Mouse (Mus musculus) monocyte, adult 2 months (primary cell): ENCODE measurements around the gene Zic5.

Experiments
- DNase-seq, 2 experiments: peaks; one replicate each; pipeline ENCODE4 v3.0.0; 2022; ENCODE audit warnings: low spot score in 2 of 2, low read depth in 1 of 2

Zic5 gene

DNA sequence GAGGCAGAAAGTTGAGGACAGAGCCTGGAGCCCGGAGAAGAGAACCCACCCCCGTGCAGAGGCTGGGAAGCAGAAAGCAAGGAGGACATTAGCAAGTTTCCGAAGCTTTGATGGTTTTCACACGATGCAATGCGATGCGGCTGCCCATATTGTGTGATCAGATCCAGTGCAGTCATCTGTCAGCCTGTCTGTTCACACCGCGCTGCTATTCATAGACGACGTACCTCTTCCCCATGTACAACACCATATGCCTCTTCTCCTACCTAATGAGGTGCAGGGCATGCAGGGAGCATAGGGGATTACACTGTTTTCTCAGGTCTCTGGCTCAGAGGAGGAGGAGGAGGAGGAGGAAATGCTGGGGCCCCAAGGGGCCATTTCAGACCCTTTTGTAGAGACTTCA lies 28.6 kb downstream of the Zic5 start:
- DNase-seq, result no peak

GRCm38 (mm10) chr14:122434039-122434438 lies 31.4 kb downstream of the Zic5 start:
- no peak for DNase-seq

GRCm38 (mm10) chr14:122432558-122432957 lies 32.9 kb downstream of the Zic5 start:
- no peak for DNase-seq

DNA sequence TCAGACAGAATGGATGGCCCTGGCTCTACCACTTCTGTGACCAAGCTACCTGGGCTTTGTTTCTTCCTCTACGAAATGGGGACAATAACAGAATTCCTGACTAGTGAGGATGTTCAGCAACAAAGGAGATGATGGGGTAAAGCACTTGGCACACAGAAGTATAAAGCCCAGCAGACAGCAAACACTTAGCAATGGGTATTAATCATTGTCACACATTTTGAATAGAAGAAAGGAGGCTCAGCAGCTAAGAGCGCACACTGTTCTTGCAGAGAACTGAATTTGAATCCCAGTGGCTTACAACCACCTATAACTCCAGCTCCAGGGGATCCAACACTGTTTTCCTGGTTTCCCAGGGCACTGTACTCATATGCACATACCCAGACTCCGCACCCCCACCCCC lies 37.8 kb downstream of the Zic5 start:
- no peak for DNase-seq

- DNase-seq, result no peak
These were observed 38.3 kb downstream of the Zic5 start for GRCm38 (mm10) chr14:122427204-122427560.

DNA sequence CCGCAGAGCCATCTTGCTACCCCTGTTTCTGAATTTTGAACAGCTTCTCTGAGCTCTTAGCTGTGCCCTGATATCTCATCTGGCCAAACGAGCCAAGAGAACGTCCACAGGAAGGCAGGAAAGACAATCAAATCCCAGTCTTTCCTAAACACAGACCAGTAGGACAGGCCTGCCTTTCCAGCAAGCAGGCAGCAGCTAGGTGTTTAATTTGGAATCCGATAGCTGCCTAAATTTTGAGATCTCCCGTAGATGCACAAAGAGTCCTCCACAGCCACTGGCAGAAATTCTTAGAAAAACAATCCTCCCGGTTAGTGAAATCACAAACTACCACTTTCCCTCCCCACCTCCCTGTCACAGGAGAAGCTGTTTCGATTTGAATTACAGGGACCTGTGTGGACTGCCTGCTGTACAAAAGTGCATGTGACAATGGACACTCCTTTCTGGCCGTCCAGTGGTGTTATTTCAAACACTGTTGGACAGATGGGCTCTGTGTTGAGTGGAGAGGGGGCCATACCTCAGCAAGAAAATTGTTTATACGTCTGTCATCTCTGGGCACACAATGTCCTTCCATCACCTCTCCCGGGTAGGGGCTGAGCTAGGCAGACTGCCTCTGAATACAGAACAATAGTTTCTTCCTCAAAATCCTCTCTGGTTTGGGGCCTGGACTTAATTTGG lies 38.8 kb downstream of the Zic5 start:
- DNase-seq, result no peak

DNA sequence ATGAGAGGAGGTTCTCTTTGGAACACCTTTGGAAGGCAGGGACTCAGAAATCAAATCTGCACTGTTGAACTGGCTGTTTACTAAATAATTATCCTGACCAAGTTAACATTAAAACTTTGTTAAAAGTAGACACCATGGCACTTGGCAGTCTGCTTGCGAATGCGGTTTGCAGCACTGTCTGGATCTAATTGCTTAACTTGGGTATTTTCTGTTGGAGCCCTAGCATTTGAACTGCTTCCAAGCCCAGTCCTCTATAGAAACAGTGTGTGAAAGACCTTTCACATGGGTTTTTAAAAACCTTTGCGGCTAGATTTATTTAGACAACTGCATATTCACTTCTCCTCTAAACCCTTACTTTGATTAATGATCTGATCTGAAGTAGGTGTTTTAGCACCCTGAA lies 41.0 kb downstream of the Zic5 start:
- no peak for DNase-seq

DNA sequence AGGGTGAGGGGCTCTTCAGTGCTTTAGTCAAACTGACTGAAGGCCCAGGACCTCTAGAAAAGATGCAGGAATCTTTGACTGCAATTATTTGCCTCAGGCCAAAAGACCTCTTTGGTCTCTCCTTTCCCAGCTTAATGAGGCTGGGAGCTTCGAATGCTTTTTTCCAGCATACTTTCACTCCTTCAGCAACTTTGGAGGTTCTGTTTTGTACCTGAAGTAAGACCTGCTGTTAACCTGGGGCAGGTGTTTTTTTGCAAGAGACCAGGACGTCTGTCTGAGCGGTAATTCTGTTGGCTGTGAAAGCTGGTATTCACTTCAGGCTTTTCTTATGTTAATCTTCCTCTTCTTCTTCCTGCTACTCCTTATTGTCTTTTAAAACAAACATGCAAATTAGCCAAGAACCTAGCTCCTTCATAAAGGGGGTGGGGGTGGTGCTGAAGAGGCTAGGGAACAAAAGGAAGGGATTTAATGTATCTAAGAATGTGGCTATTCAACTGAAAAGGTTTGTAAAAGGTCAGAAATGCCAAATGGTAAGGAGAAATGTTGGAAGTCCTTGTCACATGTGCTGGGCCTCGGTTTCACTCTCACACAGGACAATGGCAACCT lies 49.2 kb downstream of the Zic5 start:
- no peak for DNase-seq

DNA sequence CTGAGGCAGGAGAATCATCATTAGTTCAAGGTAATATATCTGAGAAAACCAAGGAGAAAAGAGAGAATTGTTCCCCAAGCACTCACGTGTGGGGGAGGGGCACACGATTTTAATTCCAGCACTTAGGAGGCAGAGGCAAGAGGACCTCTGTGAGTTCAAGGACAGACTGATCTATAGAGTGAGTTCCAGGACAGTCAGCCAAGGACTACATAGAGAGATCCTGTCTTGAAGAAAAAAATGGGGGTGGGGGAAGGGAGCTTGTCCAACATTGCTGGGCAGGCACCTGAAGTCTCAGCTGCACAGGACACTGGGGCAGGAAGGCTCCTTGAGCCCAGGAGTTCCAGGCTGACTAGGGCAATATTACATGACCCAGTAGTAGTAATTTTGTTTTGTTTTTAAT lies 50.7 kb downstream of the Zic5 start:
- DNase-seq, result no peak

- no peak for DNase-seq
These were observed 51.9 kb downstream of the Zic5 start for GRCm38 (mm10) chr14:122413542-122413928.

DNA sequence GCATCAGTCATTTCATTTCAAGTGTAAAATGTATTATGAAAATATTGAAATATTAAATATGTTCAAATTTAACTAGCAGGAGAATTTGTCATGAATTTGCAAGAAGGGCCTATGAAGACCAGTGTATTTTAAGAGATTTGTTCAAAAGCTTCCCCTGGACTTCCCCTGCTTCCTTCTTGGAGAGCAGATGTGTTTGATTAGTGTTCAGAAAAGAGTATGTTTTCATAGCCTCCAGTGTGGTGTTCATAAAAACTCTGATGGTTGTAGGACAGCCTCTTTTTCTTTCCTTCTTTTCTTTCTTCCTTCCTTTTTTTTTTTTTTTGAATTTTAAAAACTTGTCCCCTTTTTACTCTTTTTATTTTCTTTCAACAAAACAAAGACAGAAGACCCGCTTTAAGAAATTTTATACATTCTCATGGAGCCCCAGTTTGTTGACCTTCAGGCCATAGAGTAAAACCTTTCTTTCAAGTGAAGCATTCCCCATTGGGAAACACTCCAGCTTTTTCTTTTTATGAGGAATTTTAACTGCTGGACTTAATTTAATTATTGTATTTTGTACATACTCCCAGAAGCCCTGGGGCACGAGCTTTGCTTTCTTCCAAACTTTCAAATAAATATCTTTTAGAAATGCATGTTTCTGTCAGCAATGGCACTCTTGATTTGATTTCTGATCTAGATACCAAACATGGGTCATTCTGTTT lies 52.5 kb downstream of the Zic5 start:
- DNase-seq, result no peak
